Mouse (Mus musculus) small intestine, adult 10 weeks (tissue): ENCODE results near the gene Mtrf1. TPM values are rescaled to one million over a fixed set of nuclear protein-coding genes. Genes with fewer than 3 reads are reported as not detected.

Experiments used
- polyA plus RNA-seq: library from polyadenylated mRNA; stranded (reverse); fragments of 350-450 nt; fragmentation: Illumina TruSeq; extraction: RNeasy Lipid Tissue Mini Kit (QIAGEN cat#74804); gene quantifications from one replicate; pipeline ENCODE4 v1.2.3, GENCODE M21; 2014; ENCODE audit warnings: low replicate concordance

The Mtrf1 gene
- 7.6 TPM for polyA plus RNA-seq

GRCm38 (mm10) chr14:79397321-79398122, at the start of gene Mtrf1:
Gene Mtrf1, plus strand, starts transcription at chr14:79397772.

GRCm38 (mm10) chr14:79390265-79390926, 7.2 kb upstream of the Mtrf1 start, which contains the start of gene Naa16:
Gene Naa16, minus strand, starts transcription at chr14:79390778.

GRCm38 (mm10) chr14:79425979-79426729, 28.6 kb downstream of the Mtrf1 start, which contains the start of gene Kbtbd7:
Gene Kbtbd7, plus strand, starts transcription at chr14:79426511.

GRCm38 (mm10) chr14:79451681-79452590, 54.4 kb downstream of the Mtrf1 start, which contains the start of gene Kbtbd6:
Gene Kbtbd6, plus strand, starts transcription at chr14:79451835.

Other genes with a start within 250 kb of the Mtrf1 start
- gene Zfp957, start 150.4 kb upstream of the Mtrf1 start, polyA plus RNA-seq = not detected
- 1.9 TPM for gene Rgcc, start 96.1 kb upstream of the Mtrf1 start, polyA plus RNA-seq
- 54.9 TPM for gene Naa16, start 7.0 kb upstream of the Mtrf1 start, polyA plus RNA-seq
- 25.2 TPM for gene Kbtbd7, start 28.7 kb downstream of the Mtrf1 start, polyA plus RNA-seq
- 2.2 TPM for gene Kbtbd6, start 54.1 kb downstream of the Mtrf1 start, polyA plus RNA-seq
- gene Elf1, start 83.4 kb downstream of the Mtrf1 start, polyA plus RNA-seq = 112 TPM
- 44.1 TPM for gene Wbp4, start 83.7 kb downstream of the Mtrf1 start, polyA plus RNA-seq
- gene Sugt1, start 189.9 kb downstream of the Mtrf1 start, polyA plus RNA-seq = 251 TPM